22 mouse cellular contexts compared by ENCODE assay signal in the genomic region with DNA sequence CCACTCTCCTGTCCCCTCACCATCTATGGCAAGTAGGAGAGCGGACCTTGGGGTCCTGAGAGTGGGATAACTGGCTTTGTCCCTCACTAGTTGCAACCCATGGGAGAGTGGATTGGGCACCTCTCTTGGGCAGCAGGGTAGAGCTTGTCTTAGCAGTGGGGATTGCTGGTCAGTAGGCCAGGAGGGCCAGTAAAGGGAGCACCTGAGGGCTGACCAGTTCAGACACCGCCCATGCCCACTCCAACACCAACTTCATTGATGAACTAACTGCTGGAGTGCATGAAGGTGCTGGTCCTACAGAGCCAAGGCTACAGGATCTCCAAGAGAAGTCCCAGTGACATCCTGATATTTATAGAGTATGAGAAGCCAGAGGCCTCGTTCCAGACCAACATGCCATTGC.
"Had no signal": no experiment of that assay in that cellular context is flagged by ENCODE, and none has a peak within 500 bp of the region (broad histone marks: within the 10 kb centered on the region; RNA-seq: fewer than 3 reads in every experiment).

No protein-coding gene starts in this region.

- H3K36me3 ChIP-seq: liver, embryonic 13.5 days; liver, embryonic 15.5 days; lung, embryonic 15.5 days; midbrain, embryonic 10.5 days; midbrain, embryonic 15.5 days; neural tube, embryonic 13.5 days; neural tube, embryonic 15.5 days had no signal

- H3K9ac ChIP-seq: liver, embryonic 13.5 days; liver, embryonic 15.5 days; liver, postnatal 0 days; lung, embryonic 15.5 days; midbrain, embryonic 15.5 days; neural tube, embryonic 13.5 days; neural tube, embryonic 15.5 days had no signal

- H3K9me3 ChIP-seq: liver, embryonic 13.5 days; liver, embryonic 15.5 days; lung, embryonic 15.5 days; midbrain, embryonic 10.5 days; midbrain, embryonic 15.5 days; neural tube, embryonic 13.5 days; neural tube, embryonic 15.5 days had no signal

- H3K4me2 ChIP-seq: liver, embryonic 13.5 days; liver, embryonic 15.5 days; lung, embryonic 15.5 days; midbrain, embryonic 15.5 days; neural tube, embryonic 13.5 days; neural tube, embryonic 15.5 days had no signal

- DNase-seq: liver, embryonic 13.5 days; liver, postnatal 0 days; lung, adult 2 months; lung, postnatal 14 days; lung, postnatal 36 days; retina, postnatal 1 day; right cerebral cortex, adult 18-20 months; right cerebral cortex, postnatal 25 days; right cerebral cortex, postnatal 4 days; spleen, adult 18-20 months; thymus, adult 18-20 months; thymus, postnatal 14 days; thymus, postnatal 36 days had no signal

- ATAC-seq: liver, postnatal 0 days; lung, postnatal 0 days; midbrain, embryonic 15.5 days had no signal

- H3K27ac ChIP-seq: liver, embryonic 13.5 days; liver, embryonic 15.5 days; lung, embryonic 15.5 days; macrophage; midbrain, embryonic 10.5 days; midbrain, embryonic 15.5 days; neural tube, embryonic 13.5 days; neural tube, embryonic 15.5 days had no signal

- H3K4me3 ChIP-seq: liver, embryonic 13.5 days; liver, embryonic 15.5 days; lung, embryonic 15.5 days; midbrain, embryonic 10.5 days; midbrain, embryonic 15.5 days; myocyte; neural tube, embryonic 13.5 days; neural tube, embryonic 15.5 days had no signal

- H3K27me3 ChIP-seq: liver, embryonic 13.5 days; liver, embryonic 15.5 days; lung, embryonic 15.5 days; midbrain, embryonic 15.5 days; neural tube, embryonic 13.5 days; neural tube, embryonic 15.5 days had no signal

- H3K4me1 ChIP-seq: liver, embryonic 13.5 days; liver, embryonic 15.5 days; lung, embryonic 15.5 days; midbrain, embryonic 10.5 days; midbrain, embryonic 15.5 days; neural tube, embryonic 13.5 days; neural tube, embryonic 15.5 days had no signal
